11 mouse cellular contexts compared by ENCODE assay signal in the genomic region with DNA sequence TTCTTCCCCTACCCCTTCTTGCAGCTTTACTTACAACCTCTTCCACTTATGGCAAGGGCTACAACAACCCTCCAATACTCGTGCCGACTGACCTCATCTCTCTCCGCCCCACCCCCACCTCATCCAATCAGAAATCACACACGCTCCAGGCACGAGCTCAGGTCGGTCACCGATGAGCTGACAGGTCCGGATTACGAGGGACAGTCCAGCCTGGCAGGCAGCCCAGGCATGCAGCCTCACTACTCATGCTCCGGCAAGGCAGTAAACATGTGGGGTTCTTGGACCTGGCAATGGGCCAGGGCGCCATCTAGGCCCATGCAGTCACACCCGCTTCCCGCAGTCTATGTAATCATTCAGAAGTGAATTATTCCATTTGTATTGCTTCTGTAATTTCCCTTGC. TPM values are rescaled to one million over a fixed set of nuclear protein-coding genes. Genes with fewer than 3 reads are reported as not detected.
DNase-seq lines count a peak whose midpoint lies in the region; ATAC-seq and TF ChIP-seq lines count a peak whose summit lies in the region.
"Had no signal": no experiment of that assay in that cellular context is flagged by ENCODE, and none has a peak within 500 bp of the region (broad histone marks: within the 10 kb centered on the region; RNA-seq: fewer than 3 reads in every experiment).

No protein-coding gene starts in this region.

- TF ChIP-seq EP300 in heart, postnatal 0 days (IDR thresholded peaks at IDR 0.05; ENCODE audit: low read depth): 0 out of 2 replicates have a peak, but pooled peaks have one; percentile 33

- 50% methylated on average over 13 of the region's 13 CpGs for WGBS in hindbrain, postnatal 0 days
- WGBS in hindbrain, embryonic 10.5 days: 78% methylated on average over 13 of the region's 13 CpGs
- 24% methylated on average over 13 of the region's 13 CpGs for WGBS in heart, postnatal 0 days
- WGBS in lung, embryonic 15.5 days: 24% methylated on average over 13 of the region's 13 CpGs

- H3K4me3 ChIP-seq in hindbrain, postnatal 0 days (ENCODE audit: low read length): no peak overlapping the region
- H3K4me3 ChIP-seq in hindbrain, embryonic 10.5 days: no peak overlapping the region
- H3K4me3 ChIP-seq in heart, postnatal 0 days (ENCODE audit: low read depth, low read length): no peak overlapping the region
- H3K4me3 ChIP-seq in lung, embryonic 15.5 days: peak overlapping the region; percentile 10; the same call in 1 of the 2 replicates

- H3K4me1 ChIP-seq in hindbrain, postnatal 0 days (ENCODE audit: insufficient read depth, low read length): no peaks in the 10 kb centered on the region
- H3K4me1 ChIP-seq in hindbrain, embryonic 10.5 days (replicated peaks): no peaks in the 10 kb centered on the region
- no peaks in the 10 kb centered on the region for H3K4me1 ChIP-seq in heart, postnatal 0 days (ENCODE audit: control insufficient read depth, insufficient read depth)
- peaks cover 5% of the 10 kb centered on the region; the same call in 1 of the 2 replicates for H3K4me1 ChIP-seq in lung, embryonic 15.5 days

- H3K9ac ChIP-seq in hindbrain, postnatal 0 days (replicated peaks; ENCODE audit: low read length): no peak overlapping the region
- H3K9ac ChIP-seq in heart, postnatal 0 days (replicated peaks; ENCODE audit: low read depth, low read length): no peak overlapping the region
- H3K9ac ChIP-seq in lung, embryonic 15.5 days: no peak overlapping the region

- peaks cover 4% of the 10 kb centered on the region; the same call in 1 of the 2 replicates for H3K9me3 ChIP-seq in hindbrain, postnatal 0 days (ENCODE audit: low read length)
- 0 out of 2 replicates have a peak, but pooled peaks cover 3% of the 10 kb centered on the region for H3K9me3 ChIP-seq in hindbrain, embryonic 10.5 days
- peaks cover 6% of the 10 kb centered on the region; the same call in 1 of the 2 replicates for H3K9me3 ChIP-seq in heart, postnatal 0 days (replicated peaks; ENCODE audit: control insufficient read depth, low read length)
- H3K9me3 ChIP-seq in lung, embryonic 15.5 days: no peaks in the 10 kb centered on the region
- H3K9me3 ChIP-seq: G1E had no signal

- DNase-seq in hindbrain, postnatal 0 days (ENCODE audit: low spot score): peak; percentile 24
- no peak for DNase-seq in hindbrain, embryonic 10.5 days (ENCODE audit: low spot score)
- peak; percentile 21 for DNase-seq in ZHBTc4 (ENCODE audit: low read depth, low spot score)
- DNase-seq in heart, postnatal 0 days (ENCODE audit: low spot score): no peak
- no peak for DNase-seq in ovary, postnatal 14 days (ENCODE audit: low spot score)
- no peak for DNase-seq in urinary bladder, postnatal 25 days (ENCODE audit: low spot score)
- DNase-seq: right cerebral cortex, postnatal 14 days had no signal

- ATAC-seq in hindbrain, postnatal 0 days: peak; percentile 63; the same call in 1 of the 2 replicates
- peak; percentile 80; the same call in 1 of the 2 replicates for ATAC-seq in heart, postnatal 0 days (ENCODE audit: insufficient read depth, low read depth)
- ATAC-seq in lung, embryonic 15.5 days (ENCODE audit: borderline replicate concordance, extremely low read depth, low FRiP score, low TSS enrichment): peak; percentile 61; the same call in 1 of the 2 replicates
- no peak for ATAC-seq in activated CD4-positive, CD25-positive, alpha-beta regulatory T cell, adult 4 months

- H3K36me3 ChIP-seq in hindbrain, postnatal 0 days (ENCODE audit: insufficient read depth, low read length): no peaks in the 10 kb centered on the region
- H3K36me3 ChIP-seq in hindbrain, embryonic 10.5 days: no peaks in the 10 kb centered on the region
- no peaks in the 10 kb centered on the region for H3K36me3 ChIP-seq in heart, postnatal 0 days (replicated peaks; ENCODE audit: control insufficient read depth, insufficient read depth, low read length)
- no peaks in the 10 kb centered on the region for H3K36me3 ChIP-seq in lung, embryonic 15.5 days
- H3K36me3 ChIP-seq: G1E had no signal

- H3K4me2 ChIP-seq in hindbrain, postnatal 0 days (ENCODE audit: low read depth, low read length): no peak overlapping the region
- H3K4me2 ChIP-seq in heart, postnatal 0 days (ENCODE audit: low read depth, low read length): no peak overlapping the region
- H3K4me2 ChIP-seq in lung, embryonic 15.5 days: peak overlapping the region; percentile 39

- TF ChIP-seq CTCF in hindbrain, postnatal 0 days (IDR thresholded peaks at IDR 0.05; ENCODE audit: low read depth): no peak
- TF ChIP-seq CTCF in heart, postnatal 0 days (IDR thresholded peaks at IDR 0.05; ENCODE audit: low read depth): no peak

- no peaks in the 10 kb centered on the region for H3K27me3 ChIP-seq in hindbrain, postnatal 0 days (ENCODE audit: insufficient read depth, low read length)
- no peaks in the 10 kb centered on the region for H3K27me3 ChIP-seq in hindbrain, embryonic 10.5 days (ENCODE audit: insufficient read depth, poor library complexity, severe bottlenecking)
- H3K27me3 ChIP-seq in heart, postnatal 0 days (ENCODE audit: control insufficient read depth, insufficient read depth, low read length): no peaks in the 10 kb centered on the region
- no peaks in the 10 kb centered on the region for H3K27me3 ChIP-seq in lung, embryonic 15.5 days

- H3K27ac ChIP-seq in hindbrain, postnatal 0 days: no peak overlapping the region
- H3K27ac ChIP-seq in hindbrain, embryonic 10.5 days: no peak overlapping the region
- no peak overlapping the region for H3K27ac ChIP-seq in heart, postnatal 0 days (ENCODE audit: low read depth)
- H3K27ac ChIP-seq in lung, embryonic 15.5 days: peak overlapping the region; percentile 63

RNA-seq across cellular contexts. Expression of a gene that starts 23.4 kb away (rescaled TPM):
- total RNA-seq in hindbrain, postnatal 0 days (2014; rRNA removed): 27.2 and 33.6 TPM in 2 replicates
- 12.9 and 14.8 TPM in 2 replicates for polyA plus RNA-seq in hindbrain, postnatal 0 days (2015; fragmentation: Nextera tagmentation; extraction: Ambion mirVana)
- 2.6 and 4.5 TPM in 2 replicates for polyA plus RNA-seq in hindbrain, embryonic 10.5 days (2016; fragmentation: Nextera tagmentation; extraction: Ambion mirVana)
- total RNA-seq in heart, postnatal 0 days (2014; rRNA removed; ENCODE audit: low replicate concordance): 35.1 and 56.9 TPM in 2 replicates
- polyA plus RNA-seq in heart, postnatal 0 days (2015; fragmentation: Nextera tagmentation; extraction: Ambion mirVana): 39.0 and 44.6 TPM in 2 replicates
- polyA plus RNA-seq in lung, embryonic 15.5 days (2015; fragmentation: Nextera tagmentation; extraction: Ambion mirVana): 83.4 and 84.3 TPM in 2 replicates
- polyA plus RNA-seq in activated CD4-positive, CD25-positive, alpha-beta regulatory T cell, adult 4 months (2017; shearing (Covaris generic)): not detected
- total RNA-seq: megakaryocyte-erythroid progenitor cell, adult 5-6 weeks had no signal
- polyA plus RNA-seq: G1E had no signal

Comparison
In these comparisons a context has a peak if more than half of its experiments do, and no peak if none do; other contexts are left out.
1. DNase-seq: peak in hindbrain, postnatal 0 days (single experiment) and ZHBTc4 (single experiment); none in hindbrain, embryonic 10.5 days (single experiment), heart, postnatal 0 days (single experiment), ovary, postnatal 14 days (single experiment) and urinary bladder, postnatal 25 days (single experiment).